Mouse (Mus musculus): ENCODE measurements around the gene 1700022I11Rik.

DNA sequence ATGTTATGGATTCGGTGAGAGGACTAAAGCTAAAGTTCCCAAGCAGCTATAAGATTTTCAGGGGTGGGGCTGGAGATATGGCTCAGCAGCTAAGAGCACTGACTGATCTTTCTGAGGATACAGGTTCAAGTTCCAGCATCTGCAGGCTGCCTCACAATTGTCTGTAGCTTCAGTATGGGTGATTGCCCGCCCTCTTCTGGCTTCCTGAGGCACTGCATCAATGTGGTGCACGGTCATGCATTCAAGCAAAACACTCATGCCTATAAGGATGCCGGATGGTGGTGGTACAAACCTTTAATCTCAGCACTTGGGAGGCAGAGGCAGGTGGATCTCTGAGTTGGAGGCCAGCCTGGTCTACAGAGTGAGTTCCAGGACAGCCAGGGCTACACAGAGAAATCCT, 7.8 kb upstream of the 1700022I11Rik start:
- TF ChIP-seq GATA1 (IDR thresholded peaks at IDR 0.05; ENCODE audit: borderline replicate concordance, low read length) (no peak), FLI1 (IDR thresholded peaks at IDR 0.05; ENCODE audit: low read length) (no peak)

All from megakaryocyte, embryonic 14.5 days (primary cell).